Mouse (Mus musculus): Measurements from ENCODE around the gene Slc25a29.
A peak's percentile ranks its signal among the peaks of the same experiment; 100 is the strongest.
"Not testable (repeated sequence)": the region's sequence is repeated elsewhere in the genome, so short reads cannot be mapped to it uniquely, and the experiment has no call there.

Gene Slc25a29

GRCm38 (mm10) chr12:108835840-108836409, at the start of gene Slc25a29, which contains the start of gene Slc25a47:
Gene Slc25a29, minus strand, starts transcription at chr12:108835883.
Gene Slc25a47, plus strand, starts transcription at chr12:108836046.
- DNase-seq (ENCODE audit: low read depth, low spot score): peak; percentile 97

- DNase-seq (ENCODE audit: low read depth, low spot score): no peak
These were observed 47.1 kb upstream of the Slc25a29 start for GRCm38 (mm10) chr12:108882776-108883175.

- no peak for DNase-seq (ENCODE audit: low read depth, low spot score)
These were observed 45.5 kb upstream of the Slc25a29 start for GRCm38 (mm10) chr12:108881192-108881591.

- DNase-seq (ENCODE audit: low read depth, low spot score): no peak
These were observed 44.9 kb upstream of the Slc25a29 start for GRCm38 (mm10) chr12:108880606-108881005.

DNA sequence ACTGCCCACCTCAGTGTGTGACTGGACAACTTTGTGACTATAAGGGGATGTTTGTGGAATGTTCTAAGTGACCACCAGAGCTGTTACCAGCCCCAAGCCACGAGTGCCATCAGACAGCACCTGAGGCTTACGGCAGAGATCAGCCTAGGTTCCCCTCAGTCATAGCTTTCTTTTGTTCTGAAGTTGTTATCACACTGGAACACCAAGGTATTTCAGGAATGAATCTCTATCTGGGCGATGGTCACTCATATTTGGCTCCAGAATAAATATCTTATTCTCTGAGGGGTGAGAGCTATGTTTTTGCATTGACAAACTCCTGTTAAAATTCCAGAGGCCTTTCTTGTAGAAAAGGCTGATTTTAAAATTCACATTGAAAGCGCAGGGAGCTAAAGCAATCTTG, 43.5 kb upstream of the Slc25a29 start:
- no peak for DNase-seq (ENCODE audit: low read depth, low spot score)

- no peak for DNase-seq (ENCODE audit: low read depth, low spot score)
These were observed 37.4 kb upstream of the Slc25a29 start for GRCm38 (mm10) chr12:108873122-108873521.

- DNase-seq (ENCODE audit: low read depth, low spot score): peak; percentile 75
These were observed 33.9 kb upstream of the Slc25a29 start for GRCm38 (mm10) chr12:108869575-108869974.

- DNase-seq (ENCODE audit: low read depth, low spot score): no peak
These were observed 29.4 kb upstream of the Slc25a29 start for GRCm38 (mm10) chr12:108865007-108865494.

DNA sequence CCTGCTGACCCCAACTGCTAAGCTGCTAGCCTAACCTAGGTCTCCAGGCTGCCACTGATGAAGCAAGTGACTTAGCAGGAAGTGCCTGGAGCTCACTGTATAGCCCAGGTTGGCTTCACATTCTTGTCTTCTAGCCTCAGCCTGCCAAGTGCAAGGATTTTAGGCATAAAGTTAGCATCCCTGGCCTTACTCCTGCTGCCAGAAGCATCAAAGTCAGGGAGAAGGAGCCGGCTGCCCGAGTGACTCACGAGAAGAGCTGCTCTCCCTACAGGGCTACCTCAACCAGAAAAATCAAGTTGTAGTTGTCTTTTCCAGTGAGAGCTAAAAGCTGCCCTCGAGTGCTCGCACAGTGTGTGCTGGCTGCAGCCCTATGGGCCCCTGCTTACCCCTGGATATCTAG, 22.8 kb upstream of the Slc25a29 start:
- no peak for DNase-seq (ENCODE audit: low read depth, low spot score)

DNA sequence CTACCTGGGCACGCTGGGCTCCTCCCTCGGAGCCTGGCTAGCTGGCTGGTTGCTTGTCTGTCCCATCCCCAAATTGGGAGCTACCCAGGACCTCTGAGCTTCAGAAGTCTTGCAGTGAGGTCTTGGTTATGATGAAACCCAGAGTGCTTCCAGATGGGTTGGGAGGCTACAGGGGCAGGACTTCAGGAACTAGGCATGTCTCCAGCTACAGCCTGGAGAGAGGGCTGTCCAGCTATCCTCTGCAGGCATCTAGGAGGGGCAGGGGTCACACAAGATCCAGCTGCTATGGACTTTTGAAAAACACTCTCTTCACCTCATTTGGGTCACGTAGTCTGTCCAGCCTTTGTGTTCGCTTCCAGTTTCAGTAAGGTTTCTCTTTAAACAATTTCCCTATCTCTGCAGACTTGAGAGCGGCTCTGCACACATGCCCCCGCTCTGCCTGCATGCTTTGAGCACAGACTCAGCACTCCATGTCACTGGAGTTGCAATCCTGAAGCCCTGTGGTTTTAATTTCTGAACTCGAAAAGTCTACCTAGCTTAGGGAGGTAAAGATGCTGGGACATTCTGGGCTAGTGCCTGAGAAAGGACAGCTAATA, 22.0 kb upstream of the Slc25a29 start:
- no peak for DNase-seq (ENCODE audit: low read depth, low spot score)

- no peak for DNase-seq (ENCODE audit: low read depth, low spot score)
These were observed 21.4 kb upstream of the Slc25a29 start for GRCm38 (mm10) chr12:108857109-108857508.

DNA sequence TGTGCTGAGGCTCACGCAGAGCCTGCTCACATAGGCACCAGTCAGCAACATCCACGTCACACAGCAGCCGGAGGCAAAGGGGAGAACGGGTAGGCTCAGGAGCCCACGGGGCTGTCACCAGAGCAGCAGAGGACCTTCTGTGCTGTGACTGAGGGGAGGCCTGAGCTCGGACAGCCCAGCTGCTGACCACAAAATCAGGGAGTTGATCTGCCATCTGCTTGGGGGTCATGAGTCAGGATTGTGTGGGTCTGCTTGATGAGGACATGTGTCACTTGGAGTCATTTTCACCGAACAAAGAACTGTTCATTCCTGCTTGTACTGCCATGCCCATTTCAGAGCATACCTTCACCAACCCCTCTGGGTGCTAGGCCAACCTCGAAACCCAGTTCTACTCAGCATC, 20.5 kb upstream of the Slc25a29 start:
- DNase-seq (ENCODE audit: low read depth, low spot score): no peak

DNA sequence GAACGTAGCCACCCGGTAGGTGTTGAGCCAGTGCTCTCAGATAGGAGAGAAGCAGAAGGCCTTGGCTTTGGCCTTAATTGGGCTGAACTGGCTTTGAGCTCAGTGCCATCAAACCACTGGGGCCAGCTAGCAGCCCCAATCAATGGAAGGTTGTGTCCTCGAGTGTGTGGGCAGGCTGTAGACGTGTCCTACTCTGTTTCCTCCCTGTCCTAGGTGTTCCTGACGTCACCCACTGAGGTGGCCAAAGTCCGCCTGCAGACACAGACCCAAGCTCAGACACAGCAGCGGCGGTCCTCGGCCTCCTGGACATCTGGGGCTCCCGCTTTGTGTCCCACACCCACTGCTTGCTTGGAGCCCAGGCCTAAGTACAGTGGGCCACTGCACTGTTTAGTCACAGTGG, 19.4 kb upstream of the Slc25a29 start:
- DNase-seq (ENCODE audit: low read depth, low spot score): no peak

GRCm38 (mm10) chr12:108852822-108853221, 17.1 kb upstream of the Slc25a29 start:
- no peak for DNase-seq (ENCODE audit: low read depth, low spot score)

- DNase-seq (ENCODE audit: low read depth, low spot score): no peak
These were observed 15.2 kb upstream of the Slc25a29 start for GRCm38 (mm10) chr12:108850886-108851285.

DNA sequence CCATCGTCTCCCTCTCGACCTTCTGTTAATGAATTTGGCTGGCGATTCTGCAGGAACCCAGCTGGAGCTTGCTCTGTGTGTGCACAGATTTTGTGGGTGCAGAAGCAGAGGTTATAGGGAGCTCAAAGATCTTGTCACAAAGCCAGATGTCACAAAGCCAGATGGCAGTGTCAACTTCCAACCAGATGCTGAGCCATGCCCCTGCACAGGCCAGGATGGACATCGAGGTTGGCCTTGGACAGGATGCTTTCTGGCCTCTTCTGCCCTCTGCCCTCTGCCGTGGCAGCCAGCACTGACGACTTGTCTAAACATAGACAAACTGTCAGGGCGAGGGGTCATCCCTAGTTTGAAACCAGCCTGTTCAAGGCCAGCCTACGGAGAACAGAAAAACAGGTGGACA, 14.4 kb upstream of the Slc25a29 start:
- no peak for DNase-seq (ENCODE audit: low read depth, low spot score)

DNA sequence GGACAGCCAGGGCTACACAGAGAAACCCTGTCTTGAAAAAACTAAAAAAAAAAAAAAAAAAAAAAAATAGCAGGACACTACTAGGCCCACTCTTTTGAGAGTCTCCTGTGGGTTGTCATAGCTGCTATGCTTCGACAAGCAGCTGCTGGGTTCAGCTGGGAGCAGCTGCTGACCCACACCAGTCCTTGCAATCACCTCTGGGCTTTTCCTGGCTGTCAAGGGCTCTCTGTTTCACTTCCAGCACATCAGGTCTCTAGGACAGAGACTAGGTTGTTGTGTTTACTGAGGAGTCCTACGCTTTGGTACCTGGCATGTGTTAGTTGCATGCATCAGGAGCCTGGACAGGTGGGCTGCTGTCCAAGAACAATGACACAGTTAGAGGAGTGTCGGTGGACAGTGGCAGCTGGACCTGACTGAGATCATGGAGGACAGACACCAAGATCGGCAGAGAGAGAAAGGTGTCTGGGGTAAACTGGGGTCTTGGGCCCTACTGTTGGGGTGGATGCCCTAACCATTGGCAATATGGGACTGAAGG, 13.9 kb upstream of the Slc25a29 start:
- no peak for DNase-seq (ENCODE audit: low read depth, low spot score)

DNA sequence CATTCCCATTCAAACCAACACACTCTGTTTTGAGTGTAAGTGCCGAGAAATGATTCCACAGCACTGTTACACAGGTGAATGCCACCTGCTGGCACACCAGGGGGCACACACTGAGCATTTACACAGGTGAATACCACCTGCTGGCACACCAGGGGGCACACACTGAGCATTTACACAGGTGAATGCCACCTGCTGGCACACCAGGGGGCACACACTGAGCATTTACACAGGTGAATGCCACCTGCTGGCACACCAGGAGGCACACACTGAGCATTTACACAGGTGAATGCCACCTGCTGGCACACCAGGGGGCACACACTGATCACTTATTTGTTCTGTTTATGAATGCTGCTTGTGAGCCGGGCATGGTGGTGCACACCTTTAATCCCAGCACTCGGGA, 12.3 kb upstream of the Slc25a29 start:
- DNase-seq (ENCODE audit: low read depth, low spot score): not testable (repeated sequence)

GRCm38 (mm10) chr12:108842663-108843062, 7.0 kb upstream of the Slc25a29 start:
- no peak for DNase-seq (ENCODE audit: low read depth, low spot score)

DNA sequence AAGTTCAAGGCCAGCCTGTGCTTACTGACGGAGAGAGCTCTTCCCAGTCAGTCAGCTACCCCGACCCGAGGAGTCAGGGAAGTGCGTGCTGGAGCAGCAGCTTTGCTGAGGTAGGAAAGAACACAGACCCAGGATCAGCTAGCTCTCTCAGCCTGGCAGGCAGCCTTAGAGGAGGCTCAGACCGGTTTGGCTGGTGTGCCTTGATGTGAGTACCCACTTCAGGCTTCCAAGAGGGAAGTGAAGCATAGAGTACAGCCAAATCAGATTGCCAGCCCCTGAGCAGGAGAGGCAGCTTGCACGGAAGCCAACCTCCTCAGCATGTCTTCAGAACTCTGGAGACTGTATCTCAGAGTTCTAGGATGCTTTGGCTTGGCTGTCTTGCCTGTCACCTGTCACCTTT, 5.5 kb upstream of the Slc25a29 start:
- no peak for DNase-seq (ENCODE audit: low read depth, low spot score)

GRCm38 (mm10) chr12:108836722-108837121, 1.0 kb upstream of the Slc25a29 start:
- DNase-seq (ENCODE audit: low read depth, low spot score): no peak

GRCm38 (mm10) chr12:108835208-108835839, 359 bp downstream of the Slc25a29 start:
- DNase-seq (ENCODE audit: low read depth, low spot score): peak; percentile 35

DNA sequence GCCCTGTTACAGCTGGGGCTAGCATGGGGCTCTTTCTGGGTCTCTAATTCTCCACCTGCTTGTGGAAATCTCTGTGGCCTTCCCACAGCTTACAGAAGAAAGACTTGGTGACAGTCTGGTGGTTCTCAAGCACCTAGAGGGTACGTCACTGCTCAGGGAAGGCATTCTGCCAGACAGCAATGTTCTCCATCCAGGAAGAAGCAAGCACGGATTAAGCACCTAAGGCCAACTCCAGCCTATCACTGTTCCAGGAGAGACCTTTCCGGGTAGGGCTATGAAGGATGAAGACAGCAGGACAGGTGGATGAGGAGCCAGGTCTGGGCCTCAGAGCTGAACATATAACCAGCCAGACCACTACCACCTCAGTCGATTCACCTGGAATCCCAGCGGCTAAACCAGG, 897 bp downstream of the Slc25a29 start:
- DNase-seq (ENCODE audit: low read depth, low spot score): no peak
